Mouse (Mus musculus) hindbrain, embryonic 16.5 days (tissue): Measurements from ENCODE around the gene Zfp13. TPM values are rescaled to one million over a fixed set of nuclear protein-coding genes. Genes with fewer than 3 reads are reported as not detected.

Experiments used
- ATAC-seq: fragments of 200-750 bp; cut with Nextera tagmentation; 2 replicates; pipeline ENCODE4 v1.8.0; 2017; ENCODE audit warnings: moderate TSS enrichment, moderate library complexity
- H3K27ac ChIP-seq: fragments of 300-500 bp; sonication (generic); 2 replicates; pipeline ENCODE4 v1.5.1; 2014; ENCODE audit warnings: low read depth, mild to moderate bottlenecking, control low read depth, low read length, moderate library complexity
- H3K27me3 ChIP-seq: fragments of 300-500 bp; sonication (generic); replicated peaks from 2 replicates; pipeline ENCODE4 v1.6.1; 2014; ENCODE audit warnings: low read length; ENCODE audit not compliant: control insufficient read depth, insufficient read depth
- H3K36me3 ChIP-seq: fragments of 300-500 bp; sonication (generic); 2 replicates; pipeline ENCODE4 v1.6.1; 2014; ENCODE audit warnings: mild to moderate bottlenecking, low read length, moderate library complexity, mixed read lengths; ENCODE audit not compliant: control insufficient read depth, insufficient read depth
- H3K4me1 ChIP-seq: fragments of 300-500 bp; sonication (generic); 2 replicates; pipeline ENCODE4 v1.6.1; 2014; ENCODE audit warnings: low read depth, low read length; ENCODE audit not compliant: control insufficient read depth, insufficient read depth
- H3K4me2 ChIP-seq: fragments of 300-500 bp; sonication (generic); 2 replicates; pipeline ENCODE4 v1.6.1; 2014; ENCODE audit warnings: mild to moderate bottlenecking, low read length, control low read depth, moderate library complexity
- H3K4me3 ChIP-seq: fragments of 300-500 bp; sonication (generic); 2 replicates; pipeline ENCODE4 v1.5.1; 2014; ENCODE audit warnings: mild to moderate bottlenecking, low read length, control low read depth, moderate library complexity
- H3K9ac ChIP-seq: fragments of 300-500 bp; sonication (generic); 2 replicates; pipeline ENCODE4 v1.6.1; 2014; ENCODE audit warnings: low read depth, mild to moderate bottlenecking, control low read depth, low read length, moderate library complexity
- H3K9me3 ChIP-seq: fragments of 300-500 bp; sonication (generic); 2 replicates; pipeline ENCODE4 v1.6.1; 2014; ENCODE audit warnings: mild to moderate bottlenecking, low read length, moderate library complexity; ENCODE audit not compliant: control insufficient read depth
- WGBS: fragments of 180-500 bp; shearing (Covaris S2); extraction: QIAGEN DNeasy Blood & Tissue Kit; methylation state at CpG from one replicate; pipeline ENCODE4 v1.1.7; 2014; 5-methylcytosine and 5-hydroxymethylcytosine counted together
- polyA plus RNA-seq: library from polyadenylated mRNA; unstranded; fragments of >200 nt; fragmentation: Nextera tagmentation; extraction: Ambion mirVana; gene quantifications from 2 replicates; pipeline ENCODE4 v1.2.1, GENCODE M21; 2015

The Zfp13 gene
- polyA plus RNA-seq, 1 experiment from 2014 or later: 26.4 TPM

- no peak overlapping the region for H3K27ac ChIP-seq
- peaks cover 27% of the 10 kb centered on the region for H3K36me3 ChIP-seq
- H3K4me1 ChIP-seq: no peaks in the 10 kb centered on the region; the same call in none of the 2 replicates
- no peaks in the 10 kb centered on the region for H3K27me3 ChIP-seq
- no peak overlapping the region for H3K4me3 ChIP-seq
- H3K4me2 ChIP-seq: no peak overlapping the region
- H3K9ac ChIP-seq: no peak overlapping the region
- no peaks in the 10 kb centered on the region for H3K9me3 ChIP-seq
- WGBS: 86% methylated on average over 1 of the region's 1 CpGs
- no peak for ATAC-seq
Measured at GRCm38 (mm10) chr17:23553634-23554120, 45.6 kb downstream of the Zfp13 start.

GRCm38 (mm10) chr17:23552896-23553633 lies 46.2 kb downstream of the Zfp13 start:
- Histone ChIP-seq H3K27me3 (no peaks in the 10 kb centered on the region), H3K4me1 (no peaks in the 10 kb centered on the region; the same call in none of the 2 replicates), H3K27ac (no peak overlapping the region), H3K4me3 (no peak overlapping the region), H3K9me3 (no peaks in the 10 kb centered on the region), H3K4me2 (no peak overlapping the region), H3K9ac (no peak overlapping the region), H3K36me3 (peaks cover 26% of the 10 kb centered on the region)
- ATAC-seq: no peak
- 91% methylated on average over 8 of the region's 8 CpGs for WGBS

- no peak overlapping the region; the same call in 1 of the 2 replicates for H3K4me2 ChIP-seq
- WGBS: 61% methylated on average over 5 of the region's 5 CpGs
- no peak for ATAC-seq
- H3K9ac ChIP-seq: no peak overlapping the region
- H3K9me3 ChIP-seq: no peaks in the 10 kb centered on the region
- H3K4me1 ChIP-seq: no peaks in the 10 kb centered on the region; the same call in none of the 2 replicates
- no peak overlapping the region for H3K27ac ChIP-seq
- peaks cover 15% of the 10 kb centered on the region for H3K36me3 ChIP-seq
- H3K4me3 ChIP-seq: no peak overlapping the region
- H3K27me3 ChIP-seq: no peaks in the 10 kb centered on the region
Measured at GRCm38 (mm10) chr17:23551963-23552362, 47.3 kb downstream of the Zfp13 start.

- Histone ChIP-seq H3K4me1 (no peaks in the 10 kb centered on the region; the same call in none of the 2 replicates), H3K9me3 (no peaks in the 10 kb centered on the region), H3K4me2 (peak overlapping the region; percentile 68), H3K4me3 (peak overlapping the region; percentile 51), H3K36me3 (peaks cover 12% of the 10 kb centered on the region), H3K27me3 (no peaks in the 10 kb centered on the region), H3K9ac (peak overlapping the region; percentile 60), H3K27ac (no peak overlapping the region; the same call in 1 of the 2 replicates)
- ATAC-seq: no peak
Measured at GRCm38 (mm10) chr17:23551416-23551815, 47.9 kb downstream of the Zfp13 start.

- Histone ChIP-seq H3K4me1 (no peaks in the 10 kb centered on the region; the same call in none of the 2 replicates), H3K9me3 (no peaks in the 10 kb centered on the region), H3K4me3 (peak overlapping the region; percentile 51), H3K27ac (peak overlapping the region; percentile 73), H3K27me3 (no peaks in the 10 kb centered on the region), H3K36me3 (peaks cover 8% of the 10 kb centered on the region), H3K4me2 (peak overlapping the region; percentile 68), H3K9ac (peak overlapping the region; percentile 60)
- peak; percentile 16 for ATAC-seq
- WGBS: under 1% methylated on average over 15 of the region's 15 CpGs
Measured at GRCm38 (mm10) chr17:23550856-23551255, 48.4 kb downstream of the Zfp13 start.

GRCm38 (mm10) chr17:23550188-23550791 lies 49.0 kb downstream of the Zfp13 start:
- no peaks in the 10 kb centered on the region for H3K9me3 ChIP-seq
- no peaks in the 10 kb centered on the region for H3K27me3 ChIP-seq
- 0 out of 2 replicates have a peak, but pooled peaks cover 4% of the 10 kb centered on the region for H3K36me3 ChIP-seq
- no peaks in the 10 kb centered on the region; the same call in none of the 2 replicates for H3K4me1 ChIP-seq
- 1% methylated on average over 22 of the region's 22 CpGs for WGBS
- H3K9ac ChIP-seq: peak overlapping the region; percentile 60
- peak overlapping the region; percentile 68 for H3K4me2 ChIP-seq
- ATAC-seq: peak; percentile 76
- peak overlapping the region; percentile 51 for H3K4me3 ChIP-seq
- peak overlapping the region; percentile 73 for H3K27ac ChIP-seq

- H3K27me3 ChIP-seq: no peaks in the 10 kb centered on the region
- peak overlapping the region; percentile 68 for H3K4me2 ChIP-seq
- peak overlapping the region; percentile 10 for H3K27ac ChIP-seq
- H3K4me3 ChIP-seq: peak overlapping the region; percentile 51
- H3K36me3 ChIP-seq: no peaks in the 10 kb centered on the region
- no peak for ATAC-seq
- no peaks in the 10 kb centered on the region; the same call in none of the 2 replicates for H3K4me1 ChIP-seq
- WGBS: 6% methylated on average over 9 of the region's 9 CpGs
- H3K9me3 ChIP-seq: no peaks in the 10 kb centered on the region
- H3K9ac ChIP-seq: peak overlapping the region; percentile 41
Measured at GRCm38 (mm10) chr17:23549441-23549840, 49.8 kb downstream of the Zfp13 start.

GRCm38 (mm10) chr17:23548615-23549014 lies 50.7 kb downstream of the Zfp13 start:
- Histone ChIP-seq H3K9ac (peak overlapping the region; percentile 41), H3K4me1 (no peaks in the 10 kb centered on the region; the same call in none of the 2 replicates), H3K27ac (peak overlapping the region; percentile 10; the same call in 1 of the 2 replicates), H3K4me3 (peak overlapping the region; percentile 51), H3K9me3 (no peaks in the 10 kb centered on the region), H3K36me3 (no peaks in the 10 kb centered on the region), H3K4me2 (peak overlapping the region; percentile 68), H3K27me3 (no peaks in the 10 kb centered on the region)
- under 1% methylated on average over 15 of the region's 15 CpGs for WGBS
- ATAC-seq: peak; percentile 26
